Mouse (Mus musculus) T-helper 1 cell (primary cell): ENCODE results near the gene Acvr2b.

ENCODE experiments used
- in situ Hi-C: fragments of 300-600 bp; cut with MboI, MseI; formaldehyde crosslinking; loops from one replicate; pipeline ENCODE4 v1.15.1; 2025; ENCODE audit warnings: high pct_unique_total_duplicates

Gene Acvr2b

GRCm38 (mm10) chr9:119407884-119408283 lies 6.0 kb downstream of the Acvr2b start:
- in situ Hi-C loops, result no loop called here

DNA sequence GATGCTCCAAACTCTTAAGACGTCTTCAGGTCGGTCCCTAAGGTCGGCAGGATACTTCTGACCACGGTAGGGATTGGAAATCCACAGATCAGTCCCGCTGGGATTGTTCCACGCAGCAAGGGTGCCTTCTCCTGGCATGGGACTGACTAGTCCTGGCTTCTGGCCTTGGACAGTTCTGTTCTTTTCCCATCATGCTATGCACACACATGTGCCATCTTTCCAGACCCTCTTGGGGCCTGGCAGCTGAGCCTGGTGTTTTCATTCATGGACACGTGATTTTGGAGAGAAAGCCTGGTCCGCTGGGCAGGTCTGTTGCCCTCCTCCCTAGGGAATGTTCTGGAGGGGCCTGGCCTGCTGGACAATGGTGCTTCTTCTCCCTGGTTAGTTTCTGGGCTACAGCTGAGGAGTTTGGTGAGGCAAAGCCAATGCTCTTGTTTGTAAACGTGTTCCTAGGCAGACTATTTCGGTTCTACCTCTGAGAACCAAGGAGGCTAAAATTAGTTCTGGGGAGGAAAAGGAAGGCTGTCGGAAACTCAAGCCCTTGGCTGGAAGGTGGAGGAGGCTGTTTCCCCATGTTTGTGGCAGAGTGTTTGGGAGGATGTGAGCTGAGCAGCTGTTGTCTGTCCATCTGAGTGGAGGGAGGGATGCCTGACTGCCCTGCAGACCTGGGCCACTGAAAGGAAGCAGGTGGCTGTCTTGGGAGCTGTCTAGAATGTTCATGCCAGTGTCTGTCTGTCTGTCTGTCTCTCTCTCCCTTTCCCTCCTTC lies 7.2 kb downstream of the Acvr2b start:
- in situ Hi-C loops, result no loop called here

GRCm38 (mm10) chr9:119409864-119410263 lies 7.9 kb downstream of the Acvr2b start:
- in situ Hi-C loops, result no loop called here

DNA sequence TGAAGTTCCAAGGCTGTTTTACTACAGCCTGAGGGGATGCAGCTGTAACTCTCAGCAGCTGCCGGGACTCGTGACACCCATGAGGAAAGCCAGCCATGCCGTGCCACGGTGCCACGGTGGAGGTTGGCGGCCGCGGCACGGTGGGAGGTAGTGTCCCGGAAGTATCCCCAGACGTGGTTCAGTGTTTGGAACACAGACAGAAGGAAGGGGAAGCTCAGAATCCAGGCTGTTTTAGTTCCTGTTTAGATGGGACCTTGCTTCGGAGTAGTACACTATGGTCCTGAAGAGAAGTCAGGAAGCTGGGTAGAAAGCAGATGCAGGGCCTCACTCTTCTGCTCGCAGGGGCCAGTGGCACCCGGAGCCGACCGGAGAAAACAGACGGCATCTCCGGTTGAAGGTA lies 16.1 kb downstream of the Acvr2b start:
- in situ Hi-C loops, result no loop called here

- in situ Hi-C loops, result no loop called here
Observed at GRCm38 (mm10) chr9:119419852-119420438, 18.0 kb downstream of the Acvr2b start.

- in situ Hi-C loops, result no loop called here
Observed at GRCm38 (mm10) chr9:119425217-119425975, 23.5 kb downstream of the Acvr2b start.

DNA sequence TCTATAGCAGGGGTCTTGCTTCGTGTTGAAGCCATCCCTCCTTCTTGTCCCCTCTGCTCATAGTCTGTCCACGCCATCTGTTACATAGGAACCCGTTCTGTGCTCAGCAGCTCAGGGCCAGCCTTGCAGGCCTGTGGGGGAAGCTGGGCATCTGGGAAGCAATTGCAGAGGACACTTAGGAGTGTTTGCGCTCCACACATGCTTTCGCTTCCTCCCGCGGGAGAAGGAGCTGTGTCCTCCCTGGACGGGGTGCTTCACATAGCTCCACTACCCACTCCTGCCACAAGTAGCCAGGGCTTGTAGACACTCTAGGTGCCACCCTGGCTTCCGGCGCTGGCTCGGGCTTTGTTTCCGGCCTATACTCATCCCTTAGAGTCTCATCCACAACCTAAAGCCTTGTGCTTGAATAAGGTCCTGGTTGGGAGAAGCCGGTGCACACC lies 24.1 kb downstream of the Acvr2b start:
- in situ Hi-C loops, result no loop called here

- in situ Hi-C loops, result no loop called here
Observed at GRCm38 (mm10) chr9:119426483-119426882, 24.6 kb downstream of the Acvr2b start.

DNA sequence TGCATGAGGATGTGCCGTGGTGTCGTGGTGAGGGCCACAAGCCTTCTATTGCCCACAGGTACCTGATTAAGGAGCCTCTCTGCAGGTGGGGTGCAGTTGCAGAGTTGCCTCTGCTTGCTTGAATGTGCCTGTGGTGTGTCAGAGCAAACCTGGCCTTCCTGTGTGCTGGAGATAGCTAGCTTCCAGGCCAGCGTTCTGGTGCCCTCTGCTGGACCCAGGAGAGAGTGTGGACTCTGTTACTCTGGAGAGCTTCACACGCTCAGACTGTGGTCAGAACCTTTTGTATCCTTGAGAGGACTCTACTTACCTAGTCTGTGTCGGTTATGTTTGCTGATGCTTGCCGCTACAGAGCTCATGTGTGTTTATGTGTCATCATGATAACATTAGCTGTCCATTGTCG lies 28.4 kb downstream of the Acvr2b start:
- in situ Hi-C loops, result no loop called here

DNA sequence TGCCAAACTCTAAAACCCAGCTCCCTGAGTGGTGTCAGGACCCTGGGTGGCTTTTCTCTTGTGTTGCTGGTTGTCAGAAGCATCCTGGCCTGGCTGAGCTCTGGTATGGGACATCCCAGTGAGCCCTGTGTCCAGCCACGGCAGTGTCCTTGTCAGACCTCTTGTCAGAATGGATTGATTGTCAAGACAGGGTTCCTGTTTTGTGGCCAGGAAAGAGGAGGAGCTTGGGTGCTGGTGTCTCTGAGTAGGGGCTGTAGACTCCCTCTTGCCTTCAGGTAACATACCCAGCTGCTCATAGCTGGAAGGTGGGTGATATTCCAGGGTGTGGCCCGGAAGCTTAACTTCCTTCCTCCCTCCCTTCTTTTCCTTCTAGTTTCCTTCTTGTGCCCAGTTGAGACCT lies 33.9 kb downstream of the Acvr2b start:
- in situ Hi-C loops, result no loop called here

GRCm38 (mm10) chr9:119438065-119438464 lies 36.1 kb downstream of the Acvr2b start:
- in situ Hi-C loops, result no loop called here

- in situ Hi-C loops, result no loop called here
Observed at GRCm38 (mm10) chr9:119438498-119439000, 36.6 kb downstream of the Acvr2b start.

GRCm38 (mm10) chr9:119444738-119445429 lies 43.0 kb downstream of the Acvr2b start, which contains the start of gene Exog:
Gene Exog (plus strand): TSS chr9:119444943.
- in situ Hi-C loops, result no loop called here

DNA sequence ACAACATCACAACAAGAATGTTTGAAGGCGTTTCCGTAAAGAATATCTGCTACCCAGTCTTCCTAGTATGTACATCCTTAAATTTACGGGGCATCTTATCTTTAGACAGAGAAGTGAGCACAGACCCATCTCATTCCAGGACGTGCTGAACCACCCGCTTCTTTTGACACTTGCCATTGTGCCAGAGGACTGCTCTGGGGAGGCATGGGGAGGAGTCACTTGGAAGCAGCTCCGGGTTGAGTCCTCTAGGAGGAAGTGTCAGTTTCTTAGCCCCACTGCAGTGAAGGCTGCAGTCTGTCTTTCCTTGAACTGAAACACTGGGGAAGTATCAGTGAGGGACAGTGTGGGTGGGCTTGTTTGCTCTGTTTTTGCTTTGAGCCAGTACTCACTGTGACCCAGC lies 43.8 kb downstream of the Acvr2b start:
- in situ Hi-C loops, result no loop called here

GRCm38 (mm10) chr9:119455967-119456366 lies 54.0 kb downstream of the Acvr2b start:
- in situ Hi-C loops, result no loop called here

GRCm38 (mm10) chr9:119457122-119457521 lies 55.2 kb downstream of the Acvr2b start:
- in situ Hi-C loops, result no loop called here

DNA sequence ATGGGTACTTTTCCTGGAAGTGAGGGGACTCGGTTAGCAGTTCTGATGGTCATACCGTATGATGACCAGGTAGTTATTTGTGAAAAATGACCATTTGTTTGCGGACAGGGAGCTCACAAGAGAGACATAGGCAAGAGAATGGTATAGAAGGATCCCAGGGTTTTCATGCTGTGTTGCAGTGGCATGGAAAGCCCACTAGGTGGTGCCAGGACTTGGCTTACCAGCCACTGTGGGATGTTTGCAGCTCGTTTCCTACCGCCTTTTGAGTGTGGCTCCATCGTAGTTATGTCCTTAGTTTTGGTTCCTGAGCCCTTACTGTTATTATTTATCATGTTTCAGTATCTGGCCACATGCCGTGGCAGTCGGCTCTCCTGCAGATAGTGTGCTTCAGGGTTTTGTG lies 58.5 kb downstream of the Acvr2b start:
- in situ Hi-C loops, result no loop called here

DNA sequence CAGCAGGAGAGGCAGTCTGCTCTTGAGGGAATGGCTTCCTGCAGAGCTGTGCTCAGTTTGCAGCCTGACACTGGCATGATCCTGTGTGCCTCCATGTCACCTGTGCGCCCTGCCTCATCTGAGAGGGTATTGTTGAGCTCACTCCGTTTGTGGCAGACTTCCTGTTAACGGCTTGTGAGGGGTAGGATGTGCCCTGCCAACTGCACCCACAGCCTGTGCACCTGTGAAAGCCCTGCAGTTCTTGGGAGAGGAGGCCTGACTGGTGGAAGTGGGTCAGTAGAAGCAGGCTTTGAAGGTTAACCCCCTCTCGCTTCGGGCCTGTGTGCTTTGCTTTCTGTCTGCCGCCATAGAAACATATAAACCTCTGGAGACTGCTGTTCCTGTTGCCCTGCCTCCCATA lies 63.1 kb downstream of the Acvr2b start:
- in situ Hi-C loops, result no loop called here

DNA sequence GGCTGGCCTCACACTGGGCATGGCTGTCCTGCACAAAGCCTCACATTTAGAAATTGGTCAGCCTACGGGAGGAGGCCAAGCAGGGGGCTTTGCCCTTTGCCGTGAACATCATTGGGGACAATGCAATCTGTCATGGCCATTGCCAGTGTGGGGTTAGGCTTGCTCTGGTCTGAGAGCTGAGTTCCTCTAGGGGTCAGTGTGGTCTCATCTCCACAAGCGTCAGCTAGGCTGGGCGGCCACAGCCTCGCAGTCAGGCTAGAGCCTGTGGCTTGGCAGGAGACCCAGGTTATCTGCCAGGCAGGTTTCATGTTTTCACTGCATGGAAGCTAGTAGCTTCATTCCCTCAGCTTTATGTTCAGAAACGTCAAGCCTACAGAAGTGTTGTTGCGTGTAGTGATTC lies 63.7 kb downstream of the Acvr2b start:
- in situ Hi-C loops, result no loop called here

DNA sequence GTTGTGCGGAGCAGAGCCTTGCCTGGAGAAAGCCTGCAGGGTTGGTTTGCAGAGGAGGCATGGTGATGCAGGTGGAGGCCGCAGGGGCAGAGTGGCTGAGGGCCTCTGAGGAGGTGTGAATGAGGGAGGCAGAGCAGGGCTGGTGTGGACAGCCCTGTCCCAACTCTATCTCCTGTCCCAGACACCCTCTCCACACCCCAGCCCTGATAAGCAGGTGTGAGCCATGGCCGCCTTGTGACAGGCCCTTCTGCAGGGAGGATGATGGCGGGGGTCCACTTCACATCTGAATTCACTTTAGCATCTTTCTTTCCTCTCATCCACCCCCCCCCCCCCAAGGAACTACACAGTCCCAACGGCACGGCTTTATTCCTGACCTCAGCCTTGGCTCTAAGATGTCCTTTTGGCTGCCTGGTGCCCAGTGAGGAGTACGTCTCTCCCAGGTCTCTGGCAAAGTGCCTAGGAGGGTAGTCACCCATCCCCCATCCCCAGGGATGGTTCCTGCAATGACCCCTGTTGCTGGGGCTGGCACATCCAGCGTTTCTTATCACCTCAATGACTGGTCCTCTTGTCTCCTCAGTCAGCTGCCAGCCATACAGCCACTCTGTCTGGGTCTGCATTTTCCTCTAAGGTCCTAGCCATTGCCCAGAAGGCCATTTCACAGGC lies 67.9 kb downstream of the Acvr2b start:
- in situ Hi-C loops, result no loop called here

DNA sequence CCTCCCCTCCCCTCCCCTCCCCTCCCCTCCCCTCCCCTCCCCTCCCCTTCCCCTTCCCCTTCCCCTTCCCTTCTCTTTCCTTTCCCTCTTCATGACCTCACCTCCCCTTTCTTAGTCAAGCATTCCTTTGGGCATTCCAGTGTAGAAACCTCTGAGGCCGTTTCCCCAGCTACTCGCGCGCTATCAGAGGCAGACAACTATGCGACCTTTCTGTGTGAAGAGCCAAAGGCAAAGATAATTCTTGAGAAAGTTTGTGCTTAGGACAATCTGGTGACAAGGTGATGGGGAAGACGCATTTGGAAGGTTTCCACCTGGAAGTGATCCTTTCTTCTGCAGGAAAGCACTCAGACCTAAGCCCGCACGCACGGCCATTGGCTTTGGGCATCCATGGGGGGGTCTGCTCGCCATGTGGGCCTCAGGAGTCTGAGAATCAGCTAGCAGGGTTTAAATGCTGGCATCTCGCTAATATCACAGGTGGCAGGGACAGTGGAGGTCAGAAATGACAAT lies 70.5 kb downstream of the Acvr2b start:
- in situ Hi-C loops, result no loop called here
